Mouse (Mus musculus): ENCODE measurements around the gene Clip3.

The Clip3 gene

GRCm38 (mm10) chr7:30291215-30292131 is at the start of gene Clip3:
Clip3 (plus strand) TSS chr7:30291728.
- peak; percentile 52 for DNase-seq (ENCODE audit: low read depth, low spot score)

GRCm38 (mm10) chr7:30251956-30252954 is 39.3 kb upstream of the Clip3 start:
- DNase-seq (ENCODE audit: low read depth, low spot score): peak; percentile 50

- DNase-seq (ENCODE audit: low read depth, low spot score): no peak
Observed at GRCm38 (mm10) chr7:30265041-30265440, 26.5 kb upstream of the Clip3 start.

GRCm38 (mm10) chr7:30265531-30265930 is 26.0 kb upstream of the Clip3 start:
- no peak for DNase-seq (ENCODE audit: low read depth, low spot score)

GRCm38 (mm10) chr7:30265935-30266334 is 25.6 kb upstream of the Clip3 start:
- DNase-seq (ENCODE audit: low read depth, low spot score): no peak

- DNase-seq (ENCODE audit: low read depth, low spot score): no peak
Observed at GRCm38 (mm10) chr7:30266780-30267179, 24.7 kb upstream of the Clip3 start.

- DNase-seq (ENCODE audit: low read depth, low spot score): no peak
Observed at GRCm38 (mm10) chr7:30269641-30270040, 21.9 kb upstream of the Clip3 start.

GRCm38 (mm10) chr7:30274383-30274782 is 17.1 kb upstream of the Clip3 start:
- no peak for DNase-seq (ENCODE audit: low read depth, low spot score)

GRCm38 (mm10) chr7:30278911-30279310 is 12.6 kb upstream of the Clip3 start:
- DNase-seq (ENCODE audit: low read depth, low spot score): no peak

GRCm38 (mm10) chr7:30279536-30279935 is 12.0 kb upstream of the Clip3 start:
- DNase-seq (ENCODE audit: low read depth, low spot score): no peak

- DNase-seq (ENCODE audit: low read depth, low spot score): peak; percentile 93
Observed at GRCm38 (mm10) chr7:30279951-30280669, 11.4 kb upstream of the Clip3 start, which contains the start of the genes Thap8 and Wdr62. Thap8 (plus strand) TSS chr7:30280094. Wdr62 (minus strand) TSS chr7:30280419.

GRCm38 (mm10) chr7:30280670-30281138 is 10.8 kb upstream of the Clip3 start:
- peak; percentile 93 for DNase-seq (ENCODE audit: low read depth, low spot score)

GRCm38 (mm10) chr7:30281522-30281921 is 10.0 kb upstream of the Clip3 start:
- DNase-seq (ENCODE audit: low read depth, low spot score): no peak

GRCm38 (mm10) chr7:30282740-30283139 is 8.8 kb upstream of the Clip3 start:
- DNase-seq (ENCODE audit: low read depth, low spot score): peak; percentile 68

GRCm38 (mm10) chr7:30286701-30287410 is 4.7 kb upstream of the Clip3 start:
- no peak for DNase-seq (ENCODE audit: low read depth, low spot score)

GRCm38 (mm10) chr7:30288046-30288445 is 3.5 kb upstream of the Clip3 start:
- DNase-seq (ENCODE audit: low read depth, low spot score): no peak

GRCm38 (mm10) chr7:30289071-30289713 is 2.3 kb upstream of the Clip3 start:
- DNase-seq (ENCODE audit: low read depth, low spot score): no peak

GRCm38 (mm10) chr7:30289714-30290399 is 1.7 kb upstream of the Clip3 start:
- DNase-seq (ENCODE audit: low read depth, low spot score): no peak

GRCm38 (mm10) chr7:30293795-30294194 is 2.3 kb downstream of the Clip3 start:
- DNase-seq (ENCODE audit: low read depth, low spot score): no peak
